Mouse (Mus musculus) hindbrain, postnatal 0 days (tissue): Measurements from ENCODE around the gene Txndc9. TPM values are rescaled to one million over a fixed set of nuclear protein-coding genes. Genes with fewer than 3 reads are reported as not detected.

ENCODE experiments used
- ATAC-seq: fragments of 200-750 bp; cut with Nextera tagmentation; 2 replicates; pipeline ENCODE4 v1.8.0; 2017; ENCODE audit warnings: mild to moderate bottlenecking, moderate TSS enrichment, moderate library complexity
- DNase-seq: peaks from one replicate; pipeline ENCODE4 v3.0.0-alpha.2; 2015; ENCODE audit warnings: low spot score
- H3K27ac ChIP-seq: fragments of 300-500 bp; sonication (generic); 2 replicates; pipeline ENCODE4 v1.5.1; 2014; ENCODE audit warnings: mild to moderate bottlenecking
- H3K27me3 ChIP-seq: fragments of 300-500 bp; sonication (generic); 2 replicates; pipeline ENCODE4 v1.6.1; 2014; ENCODE audit warnings: low read length, mixed read lengths; ENCODE audit not compliant: insufficient read depth
- H3K36me3 ChIP-seq: fragments of 300-500 bp; sonication (generic); 2 replicates; pipeline ENCODE4 v1.6.1; 2014; ENCODE audit warnings: low read length, mixed read lengths; ENCODE audit not compliant: insufficient read depth
- H3K4me1 ChIP-seq: fragments of 300-500 bp; sonication (generic); 2 replicates; pipeline ENCODE4 v1.6.1; 2014; ENCODE audit warnings: antibody characterized with exemption, low read length, mixed read lengths; ENCODE audit not compliant: insufficient read depth
- H3K4me2 ChIP-seq: fragments of 300-500 bp; sonication (generic); 2 replicates; pipeline ENCODE4 v1.6.1; 2014; ENCODE audit warnings: low read depth, mild to moderate bottlenecking, low read length, moderate library complexity, mixed read lengths
- H3K4me3 ChIP-seq: fragments of 300-500 bp; sonication (generic); 2 replicates; pipeline ENCODE4 v1.5.1; 2014; ENCODE audit warnings: low read length
- H3K9ac ChIP-seq: fragments of 300-500 bp; sonication (generic); replicated peaks from 2 replicates; pipeline ENCODE4 v1.6.1; 2014; ENCODE audit warnings: mild to moderate bottlenecking, low read length, moderate library complexity, mixed read lengths
- H3K9me3 ChIP-seq: fragments of 300-500 bp; sonication (generic); 2 replicates; pipeline ENCODE4 v1.6.1; 2016; ENCODE audit warnings: low read length, mixed read lengths
- CTCF ChIP-seq: IDR thresholded peaks from 2 replicates; pipeline ENCODE4 v1.5.1; 2016; ENCODE audit warnings: antibody characterized with exemption, control low read depth, low read depth
- WGBS: fragments of 180-500 bp; shearing (Covaris S2); extraction: QIAGEN DNeasy Blood & Tissue Kit; methylation state at CpG from one replicate; pipeline ENCODE4 v1.1.7; 2014; 5-methylcytosine and 5-hydroxymethylcytosine counted together
- polyA plus RNA-seq: library from polyadenylated mRNA; unstranded; fragments of >200 nt; fragmentation: Nextera tagmentation; extraction: Ambion mirVana; gene quantifications from 2 replicates; pipeline ENCODE4 v1.2.1, GENCODE M21; 2015
- total RNA-seq: library from RNA; depleted of rRNA; stranded (reverse); fragments of >200 nt; gene quantifications from 2 replicates; pipeline ENCODE4 v1.2.3, GENCODE M21; 2014

Gene Txndc9
- total and polyA plus RNA-seq, 2 experiments from 2014 or later, result 22.9 to 114 TPM

- Histone ChIP-seq H3K4me2 (peak overlapping the region; percentile 87; the same call in 1 of the 2 replicates), H3K27me3 (no peaks in the 10 kb centered on the region), H3K4me1 (peaks cover 12% of the 10 kb centered on the region), H3K9ac (peak overlapping the region; percentile 90; the same call in 1 of the 2 replicates), H3K4me3 (no peak overlapping the region), H3K27ac (no peak overlapping the region), H3K9me3 (no peaks in the 10 kb centered on the region), H3K36me3 (peaks cover 6% of the 10 kb centered on the region)
- ATAC-seq, result no peak
- no peak for DNase-seq
- 85% methylated on average over 3 of the region's 3 CpGs for WGBS
- TF ChIP-seq CTCF, result no peak
Measured at GRCm38 (mm10) chr1:37999552-37999951, 1.9 kb upstream of the Txndc9 start.

GRCm38 (mm10) chr1:37998371-37999199, 892 bp upstream of the Txndc9 start:
- peak overlapping the region; percentile 95 for H3K4me3 ChIP-seq
- no peaks in the 10 kb centered on the region for H3K9me3 ChIP-seq
- H3K4me2 ChIP-seq, result peak overlapping the region; percentile 87
- H3K27ac ChIP-seq, result peak overlapping the region; percentile 89
- peak overlapping the region; percentile 90 for H3K9ac ChIP-seq
- no peak for TF ChIP-seq CTCF
- H3K4me1 ChIP-seq, result peaks cover 12% of the 10 kb centered on the region
- ATAC-seq (peak; percentile 8; the same call in 1 of the 2 replicates), DNase-seq (no peak)
- H3K27me3 ChIP-seq, result no peaks in the 10 kb centered on the region
- H3K36me3 ChIP-seq, result peaks cover 16% of the 10 kb centered on the region
- 5% methylated on average over 36 of the region's 47 CpGs for WGBS

GRCm38 (mm10) chr1:37996877-37997484, 712 bp downstream of the Txndc9 start:
- no peak for TF ChIP-seq CTCF
- H3K9me3 ChIP-seq, result no peaks in the 10 kb centered on the region
- peak overlapping the region; percentile 87 for H3K4me2 ChIP-seq
- H3K4me1 ChIP-seq, result peaks cover 12% of the 10 kb centered on the region
- peak overlapping the region; percentile 95 for H3K4me3 ChIP-seq
- H3K36me3 ChIP-seq, result peaks cover 29% of the 10 kb centered on the region
- WGBS, result under 1% methylated on average over 42 of the region's 42 CpGs
- no peaks in the 10 kb centered on the region for H3K27me3 ChIP-seq
- ATAC-seq (peak; percentile 97), DNase-seq (peak; percentile 100)
- peak overlapping the region; percentile 90 for H3K9ac ChIP-seq
- H3K27ac ChIP-seq, result peak overlapping the region; percentile 96

GRCm38 (mm10) chr1:37996226-37996625, 1.5 kb downstream of the Txndc9 start:
- Histone ChIP-seq H3K27me3 (no peaks in the 10 kb centered on the region), H3K4me3 (peak overlapping the region; percentile 95), H3K36me3 (peaks cover 35% of the 10 kb centered on the region), H3K27ac (peak overlapping the region; percentile 96; the same call in 1 of the 2 replicates), H3K9me3 (no peaks in the 10 kb centered on the region), H3K9ac (peak overlapping the region; percentile 90), H3K4me2 (peak overlapping the region; percentile 87), H3K4me1 (peaks cover 12% of the 10 kb centered on the region)
- ATAC-seq (no peak), DNase-seq (no peak)
- 41% methylated on average over 3 of the region's 3 CpGs for WGBS
- TF ChIP-seq CTCF, result no peak

- no peak for ATAC-seq
- no peaks in the 10 kb centered on the region for H3K4me1 ChIP-seq
- no peak for DNase-seq
- H3K4me3 ChIP-seq, result no peak overlapping the region
- H3K36me3 ChIP-seq, result peaks cover 59% of the 10 kb centered on the region
- H3K9ac ChIP-seq, result no peak overlapping the region
- H3K4me2 ChIP-seq, result no peak overlapping the region
- no peak overlapping the region for H3K27ac ChIP-seq
- WGBS, result 92% methylated on average over 5 of the region's 5 CpGs
- no peaks in the 10 kb centered on the region for H3K27me3 ChIP-seq
- no peak for TF ChIP-seq CTCF
- H3K9me3 ChIP-seq, result no peaks in the 10 kb centered on the region
Measured at GRCm38 (mm10) chr1:37987856-37988255, 9.8 kb downstream of the Txndc9 start.

GRCm38 (mm10) chr1:37985764-37986323, 11.8 kb downstream of the Txndc9 start:
- ATAC-seq, result 0 out of 2 replicates have a peak, but pooled peaks have one; percentile 32
- H3K36me3 ChIP-seq, result peaks cover 41% of the 10 kb centered on the region
- H3K9me3 ChIP-seq, result no peaks in the 10 kb centered on the region
- H3K27me3 ChIP-seq, result no peaks in the 10 kb centered on the region
- H3K9ac ChIP-seq, result no peak overlapping the region
- 85% methylated on average over 9 of the region's 9 CpGs for WGBS
- H3K4me2 ChIP-seq, result no peak overlapping the region
- H3K4me3 ChIP-seq, result no peak overlapping the region
- no peaks in the 10 kb centered on the region for H3K4me1 ChIP-seq
- no peak overlapping the region for H3K27ac ChIP-seq
- peak; percentile 85 for TF ChIP-seq CTCF
- peak; percentile 74 for DNase-seq
